16 mouse cellular contexts compared by ENCODE assay signal in genomic region chr3:141393005-141393404, GRCm38 (mm10).
"Had no signal": no experiment of that assay in that cellular context is flagged by ENCODE, and none has a peak within 500 bp of the region (broad histone marks: within the 10 kb centered on the region; RNA-seq: fewer than 3 reads in every experiment).

No protein-coding gene starts in this region.

- H3K27me3 ChIP-seq: neural tube, embryonic 13.5 days; neural tube, embryonic 15.5 days; stomach, embryonic 15.5 days had no signal

- H3K27ac ChIP-seq: neural tube, embryonic 13.5 days; neural tube, embryonic 15.5 days; stomach, embryonic 15.5 days; stomach, postnatal 0 days had no signal

- H3K36me3 ChIP-seq: neural tube, embryonic 13.5 days; neural tube, embryonic 15.5 days; stomach, embryonic 15.5 days had no signal

- H3K4me1 ChIP-seq: neural tube, embryonic 13.5 days; neural tube, embryonic 15.5 days; stomach, embryonic 15.5 days had no signal

- H3K9me3 ChIP-seq: neural tube, embryonic 13.5 days; neural tube, embryonic 15.5 days; stomach, embryonic 15.5 days had no signal

- H3K4me2 ChIP-seq: neural tube, embryonic 13.5 days; neural tube, embryonic 15.5 days; stomach, embryonic 15.5 days had no signal

- DNase-seq: retina, postnatal 1 day; right cerebral cortex, adult 18-20 months; right cerebral cortex, postnatal 14 days; right cerebral cortex, postnatal 25 days; right cerebral cortex, postnatal 4 days; spleen, adult 18-20 months; thymus, adult 18-20 months; thymus, adult 2 months; thymus, postnatal 14 days; thymus, postnatal 25 days; thymus, postnatal 36 days; thymus, postnatal 4 days had no signal

- H3K4me3 ChIP-seq: neural tube, embryonic 13.5 days; neural tube, embryonic 15.5 days; stomach, embryonic 15.5 days had no signal

- H3K9ac ChIP-seq: neural tube, embryonic 13.5 days; neural tube, embryonic 15.5 days; stomach, embryonic 15.5 days had no signal
